Mouse (Mus musculus): Measurements from ENCODE around the gene Tbl2.

Gene Tbl2

GRCm38 (mm10) chr5:135149053-135149819 lies at the start of gene Tbl2:
Gene Tbl2, plus strand, starts transcription at chr5:135149657.
- DNase-seq (ENCODE audit: low spot score in 2 of 2): peak; percentile 99 to 100

GRCm38 (mm10) chr5:135100981-135101380 lies 48.5 kb upstream of the Tbl2 start:
- no peak for DNase-seq (ENCODE audit: low spot score in 2 of 2)

DNA sequence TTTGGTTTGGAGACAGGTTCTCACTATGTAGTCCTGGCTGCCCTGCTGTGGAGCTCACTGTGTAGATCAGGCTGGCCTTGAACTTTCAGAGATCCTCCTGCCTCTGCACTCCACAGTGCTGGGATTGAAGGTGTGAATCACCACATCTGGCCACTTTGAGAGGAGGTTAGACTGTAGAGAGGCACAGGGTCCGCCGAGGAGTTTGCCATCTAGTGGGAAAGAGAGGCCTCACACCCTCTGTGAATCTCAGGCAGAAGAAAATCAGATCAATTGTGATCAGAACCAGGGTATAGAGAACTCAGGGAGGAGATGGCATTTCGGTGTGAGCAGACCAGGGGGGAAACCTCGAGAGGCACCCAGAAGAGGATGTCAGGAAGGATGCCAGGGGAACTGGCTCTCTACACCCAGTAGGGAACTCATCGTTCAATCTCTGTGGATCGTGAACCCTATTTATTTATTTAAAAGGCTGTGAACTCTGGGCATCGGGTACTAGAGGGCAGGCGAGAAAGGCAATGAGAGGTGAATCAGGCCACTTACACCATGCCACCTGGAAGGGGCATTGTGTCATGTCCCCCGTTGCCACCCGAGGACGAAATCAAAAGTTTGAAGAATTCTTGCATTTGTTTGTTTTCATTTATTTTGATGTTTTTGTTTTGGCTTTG lies 45.3 kb upstream of the Tbl2 start:
- DNase-seq (ENCODE audit: low spot score in 2 of 2): no peak

- DNase-seq (ENCODE audit: low spot score in 2 of 2): peak; percentile 62 to 71
Observed at GRCm38 (mm10) chr5:135106758-135107256, 42.6 kb upstream of the Tbl2 start.

- peak; percentile 4 to 10 for DNase-seq (ENCODE audit: low spot score in 2 of 2)
Observed at GRCm38 (mm10) chr5:135107521-135108501, 41.6 kb upstream of the Tbl2 start.

- DNase-seq (ENCODE audit: low spot score in 2 of 2): no peak
Observed at GRCm38 (mm10) chr5:135109017-135109416, 40.4 kb upstream of the Tbl2 start.

- DNase-seq (ENCODE audit: low spot score in 2 of 2): no peak
Observed at GRCm38 (mm10) chr5:135109426-135109825, 40.0 kb upstream of the Tbl2 start.

- DNase-seq (ENCODE audit: low spot score in 2 of 2): no peak
Observed at GRCm38 (mm10) chr5:135109976-135110375, 39.5 kb upstream of the Tbl2 start.

DNA sequence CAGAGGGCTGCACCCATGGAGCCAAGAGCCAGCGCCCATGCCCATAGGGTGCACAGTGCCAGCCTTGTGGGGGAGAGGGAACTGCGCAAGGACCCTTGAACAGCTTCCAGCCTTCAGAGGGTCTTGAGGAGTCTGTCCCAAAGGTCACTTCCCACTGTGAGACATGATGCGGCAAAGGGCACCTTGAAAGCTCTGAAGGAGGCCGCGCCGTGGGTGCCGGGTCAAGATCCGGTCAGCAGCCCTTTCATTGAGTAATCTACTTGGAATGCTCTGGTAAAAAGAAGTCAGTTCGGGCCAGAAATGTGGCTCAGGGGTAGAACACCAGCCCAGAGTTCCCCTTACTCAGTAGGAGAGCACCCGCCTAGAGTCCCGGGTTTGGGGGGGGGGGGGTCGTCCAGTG lies 35.7 kb upstream of the Tbl2 start:
- no peak for DNase-seq (ENCODE audit: low spot score in 2 of 2)

GRCm38 (mm10) chr5:135115241-135115640 lies 34.2 kb upstream of the Tbl2 start:
- DNase-seq (ENCODE audit: low spot score in 2 of 2): no peak

DNA sequence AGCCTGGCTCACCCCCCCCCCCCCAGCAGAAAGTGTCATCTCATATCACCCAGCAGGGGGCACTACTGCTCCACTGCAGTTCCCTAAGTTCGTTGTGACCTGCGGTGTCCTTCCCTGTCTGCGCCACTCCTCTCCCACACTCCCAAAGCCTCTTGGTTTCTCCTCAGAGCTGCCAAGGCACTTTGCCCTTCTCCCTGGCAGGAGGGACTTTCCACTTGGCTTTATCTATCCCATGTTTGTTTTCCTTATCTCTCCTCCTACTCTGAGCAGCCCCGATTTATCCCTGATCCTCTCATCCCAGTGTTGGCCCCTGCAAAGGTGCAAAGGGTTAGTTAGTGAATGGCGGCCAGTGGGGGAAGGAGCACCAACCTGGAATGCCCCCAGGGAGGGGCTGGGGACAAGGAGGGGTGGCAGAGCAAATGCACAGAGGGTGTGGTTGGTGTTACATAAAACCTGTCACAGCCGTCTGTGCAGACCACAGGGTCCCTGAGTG lies 30.8 kb upstream of the Tbl2 start:
- peak; percentile 27 to 32 for DNase-seq (ENCODE audit: low spot score in 2 of 2)

DNA sequence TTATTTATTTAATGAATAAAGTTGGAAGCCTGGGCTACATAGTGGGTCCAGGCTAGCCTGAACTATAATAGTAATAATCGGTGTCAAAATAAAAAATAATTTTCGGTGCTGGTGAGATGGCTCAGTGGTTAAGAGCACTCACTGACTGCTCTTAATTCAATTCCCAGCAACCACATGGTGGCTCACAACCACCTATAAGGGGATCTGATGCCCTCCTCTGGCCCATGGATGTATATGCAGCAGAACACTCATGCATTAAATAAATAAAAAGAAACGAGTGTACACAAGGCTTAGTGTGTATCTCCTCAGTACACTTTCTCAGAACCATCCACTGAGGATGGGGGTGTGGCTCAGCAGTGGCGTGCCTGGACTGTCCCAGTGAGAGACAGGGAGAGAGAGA lies 28.7 kb upstream of the Tbl2 start:
- DNase-seq (ENCODE audit: low spot score in 2 of 2): no peak

DNA sequence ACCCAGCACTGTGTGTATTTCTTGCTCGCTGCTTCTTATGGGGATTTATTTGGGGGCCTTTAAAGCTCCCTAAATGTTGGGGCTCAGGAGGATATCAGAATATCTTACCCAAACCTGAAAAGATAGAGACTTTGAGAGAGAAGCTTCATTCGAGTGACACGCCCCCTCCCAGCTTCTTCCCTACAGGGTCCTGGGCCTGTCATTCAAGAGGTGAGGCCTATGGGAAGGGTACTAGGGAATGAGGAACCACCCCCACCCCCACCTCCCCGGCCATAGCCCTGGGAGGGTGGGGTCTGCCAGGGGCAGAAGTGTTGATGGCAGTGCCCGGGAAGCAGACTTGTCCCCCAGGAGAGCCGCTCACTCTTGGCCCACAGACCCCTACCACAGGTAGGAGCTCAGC lies 23.3 kb upstream of the Tbl2 start:
- DNase-seq (ENCODE audit: low spot score in 2 of 2): no peak

GRCm38 (mm10) chr5:135127669-135128068 lies 21.8 kb upstream of the Tbl2 start:
- DNase-seq (ENCODE audit: low spot score in 2 of 2): no peak

DNA sequence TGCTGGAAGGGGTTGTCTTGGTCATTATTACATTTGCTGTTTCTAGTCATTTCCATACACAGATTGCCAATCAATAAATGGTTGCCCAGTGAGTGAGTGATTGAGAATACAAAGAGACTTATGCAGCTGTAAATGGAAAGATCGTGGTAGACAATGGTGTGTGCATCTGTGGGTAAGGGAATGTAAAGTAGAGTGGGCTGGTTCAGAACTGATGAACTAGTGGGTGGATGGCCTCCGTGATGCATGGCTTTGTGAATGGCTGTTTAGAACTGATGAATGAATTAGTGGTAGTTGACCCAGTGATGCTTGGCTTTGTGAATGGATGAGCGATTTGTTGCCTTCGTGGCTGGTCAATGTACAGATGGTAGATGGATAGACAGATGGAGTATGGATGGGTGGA lies 19.7 kb upstream of the Tbl2 start:
- DNase-seq (ENCODE audit: low spot score in 2 of 2): no peak

DNA sequence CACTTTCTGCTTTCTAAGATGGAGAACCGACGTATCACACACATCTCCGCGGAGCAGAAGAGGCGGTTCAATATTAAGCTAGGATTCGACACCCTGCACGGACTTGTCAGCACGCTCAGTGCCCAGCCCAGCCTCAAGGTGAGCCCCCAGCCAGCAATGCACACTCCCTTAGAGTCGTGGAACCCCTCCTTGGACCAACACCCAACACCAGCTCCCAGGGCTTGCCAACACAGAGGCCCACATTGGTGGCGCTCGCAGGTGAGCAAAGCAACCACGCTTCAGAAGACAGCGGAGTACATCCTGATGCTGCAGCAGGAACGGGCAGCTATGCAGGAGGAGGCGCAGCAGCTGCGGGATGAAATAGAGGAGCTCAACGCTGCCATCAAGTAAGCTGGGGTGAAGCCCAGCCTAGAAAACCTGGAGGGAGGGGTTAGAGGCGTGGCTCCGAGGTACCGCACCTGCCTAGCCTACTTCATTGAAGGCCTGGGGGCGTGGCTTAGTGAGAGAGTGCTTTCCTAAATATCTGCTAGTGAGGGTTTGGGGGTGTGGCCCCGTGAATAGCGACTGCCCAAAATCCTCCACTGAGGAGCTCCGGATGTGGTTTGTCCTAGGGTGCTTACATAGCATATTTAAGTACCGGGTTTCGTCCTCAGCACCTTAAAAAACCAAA lies 15.6 kb upstream of the Tbl2 start:
- peak; percentile 76 to 83 for DNase-seq (ENCODE audit: low spot score in 2 of 2)

DNA sequence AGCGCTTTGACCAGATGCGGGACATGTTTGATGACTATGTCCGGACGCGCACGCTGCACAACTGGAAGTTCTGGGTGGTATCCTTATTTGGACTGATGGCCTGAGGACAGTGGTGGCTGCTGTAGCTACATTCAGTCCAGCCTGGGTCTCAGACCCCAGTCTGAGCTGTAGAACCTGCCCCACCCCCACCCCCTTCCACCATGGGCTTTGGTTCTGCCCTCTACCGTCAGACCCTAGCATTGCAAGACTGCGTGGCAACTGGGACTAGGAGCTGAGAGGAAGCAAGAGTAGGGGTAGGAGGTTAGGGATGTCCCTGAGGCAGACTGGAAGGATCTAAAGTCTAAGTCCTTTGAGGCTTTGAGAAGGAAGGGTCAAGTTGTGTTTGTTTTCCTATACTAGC lies 14.9 kb upstream of the Tbl2 start:
- DNase-seq (ENCODE audit: low spot score in 2 of 2): peak; percentile 35 to 43

DNA sequence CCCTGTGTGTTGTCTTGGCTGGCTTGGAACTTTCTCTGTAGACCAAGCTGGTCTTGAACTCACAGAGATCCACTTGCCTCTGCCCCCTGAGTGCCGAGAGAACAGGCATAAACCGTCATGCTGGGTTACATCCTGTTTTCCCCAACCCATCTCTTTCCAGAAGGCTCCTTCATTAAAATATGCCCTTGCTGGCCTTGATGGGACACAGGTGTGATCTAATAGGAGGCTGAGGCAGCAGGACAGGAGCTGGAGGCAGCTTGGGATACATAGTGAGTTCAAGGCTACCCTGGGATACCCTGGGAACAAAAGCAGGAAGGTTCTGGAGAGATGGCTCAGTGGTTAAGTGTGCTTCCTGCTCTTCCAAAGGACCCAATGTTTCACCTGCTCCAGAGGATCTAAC lies 9.6 kb upstream of the Tbl2 start:
- no peak for DNase-seq (ENCODE audit: low spot score in 2 of 2)

DNA sequence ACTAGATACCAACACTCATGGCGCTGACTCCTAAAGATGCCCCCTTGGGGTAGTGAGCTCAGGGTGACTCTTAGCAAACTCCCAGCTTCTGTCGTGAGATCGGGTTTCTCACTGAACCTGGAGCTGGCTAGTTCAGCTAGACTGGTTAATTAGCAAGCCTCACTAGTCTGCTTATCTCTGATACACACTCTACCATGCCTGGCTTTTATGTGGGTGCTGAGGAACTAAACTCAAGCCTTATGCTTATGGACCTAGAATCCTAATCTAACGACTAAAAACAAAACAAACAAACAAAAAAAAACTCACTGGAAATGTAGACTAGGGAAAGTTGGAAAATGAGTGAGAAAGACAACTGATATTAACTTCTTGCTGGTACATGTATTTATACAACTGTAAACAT lies 5.0 kb upstream of the Tbl2 start:
- no peak for DNase-seq (ENCODE audit: low spot score in 2 of 2)

DNA sequence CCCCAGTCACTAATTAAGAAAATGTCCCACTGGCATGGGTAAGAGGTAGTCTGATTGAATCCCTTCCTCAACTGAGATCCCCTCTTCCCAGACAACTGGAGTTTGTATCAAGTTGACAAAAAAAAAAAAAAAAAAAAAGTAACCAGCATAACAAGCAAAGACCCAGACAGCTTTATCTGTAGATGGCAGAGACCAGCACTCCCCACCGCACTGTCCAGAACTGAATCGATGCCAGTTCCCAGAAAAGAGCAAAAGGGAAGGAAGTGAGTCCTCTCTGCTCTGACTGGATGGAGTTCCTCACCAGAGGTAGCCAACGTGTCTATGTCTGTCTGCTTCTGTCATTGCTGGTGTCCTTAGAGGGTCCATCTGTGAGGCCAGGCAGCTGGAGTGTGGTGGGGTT lies 3.9 kb upstream of the Tbl2 start:
- no peak for DNase-seq (ENCODE audit: low spot score in 2 of 2)

- DNase-seq (ENCODE audit: low spot score in 2 of 2): no peak
Observed at GRCm38 (mm10) chr5:135145955-135146354, 3.5 kb upstream of the Tbl2 start.

All from spleen, postnatal 36 days (tissue).